Mouse (Mus musculus): ENCODE measurements around the gene Abcf2. TPM values are rescaled to one million over a fixed set of nuclear protein-coding genes. Genes with fewer than 3 reads are reported as not detected.

Abcf2 gene
- polyA plus RNA-seq (2012; fragmentation: generic; extraction: Trizol), result 143 TPM
- long read RNA-seq, experiment 1, transcript Abcf2-201 (14 exons, 2,569 nt), result major isoform, 62 of 94 reads
- long read RNA-seq, experiment 1, partial matches to known transcripts, result 25 of 94 reads
- long read RNA-seq, experiment 1, other reads (novel, unspliced or antisense), result 7 of 94 reads
- long read RNA-seq, experiment 2, transcript Abcf2-201 (14 exons, 2,569 nt), result major isoform, 1,353 of 1,661 reads
- long read RNA-seq, experiment 2, partial matches to known transcripts, result 118 of 1,661 reads
- long read RNA-seq, experiment 2, other reads (novel, unspliced or antisense), result 190 of 1,661 reads

DNA sequence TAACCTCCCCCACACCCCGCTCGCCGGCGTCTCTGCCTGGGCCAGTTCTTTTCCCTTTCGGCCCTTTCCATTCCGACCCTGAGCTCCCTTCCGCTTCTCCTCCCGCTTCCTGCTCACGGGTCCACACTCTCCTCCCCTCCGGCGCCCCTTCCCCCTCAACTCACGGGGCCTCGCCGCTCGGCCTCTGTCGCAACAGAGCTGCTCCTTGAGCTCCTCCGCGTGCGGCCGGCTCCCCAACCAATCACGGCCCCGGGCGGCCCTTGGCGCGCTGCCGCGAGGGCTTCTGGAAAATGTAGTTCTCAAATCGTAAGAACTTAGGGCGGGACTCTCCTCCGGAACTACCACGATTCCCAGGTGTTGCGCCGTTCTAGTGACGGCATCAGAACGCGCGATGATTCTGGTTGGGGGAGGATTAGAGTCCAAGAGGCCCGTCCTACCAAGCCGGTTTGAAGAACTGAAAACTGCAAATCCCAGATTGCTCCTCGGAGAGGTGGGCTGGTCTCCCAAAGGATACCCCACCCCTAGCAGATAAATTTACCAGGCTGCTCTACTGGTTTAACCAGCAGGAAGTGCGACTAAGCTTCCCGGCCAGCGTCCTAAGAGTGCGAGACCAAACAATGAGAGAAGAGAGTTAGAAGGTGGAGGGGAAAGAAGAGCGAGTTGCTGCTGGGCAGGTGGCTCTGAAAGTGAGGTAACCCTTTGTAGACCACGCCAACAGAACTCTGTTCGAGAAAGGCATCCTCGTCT is at the start of gene Abcf2:
Gene Abcf2, minus strand, starts transcription at position 285 of the 747 bp plus-strand sequence.
- Histone ChIP-seq H3ac (ENCODE audit: control insufficient read depth, insufficient read length, low read depth) (peak within 1 kb of the TSS; percentile 64), H3K27me3 (ENCODE audit: control insufficient read depth, insufficient read depth, insufficient read length) (no peaks in the 10 kb centered on the region), H3K79me3 (ENCODE audit: low read depth) (peaks cover 15% of the 10 kb centered on the region), H3K36me3 (ENCODE audit: control insufficient read depth, insufficient read depth) (peaks cover 37% of the 10 kb centered on the region), H3K79me2 (ENCODE audit: control insufficient read depth, insufficient read depth) (peaks cover 46% of the 10 kb centered on the region), H3K4me3 (ENCODE audit: insufficient read depth, poor library complexity, severe bottlenecking) (peak within 1 kb of the TSS; percentile 97)
- TF ChIP-seq FOSL1 (IDR thresholded peaks at IDR 0.05; ENCODE audit: insufficient read depth, low read length, poor library complexity, severe bottlenecking) (no peak), CEBPB (IDR thresholded peaks at IDR 0.05; ENCODE audit: low read depth) (peak; percentile 82), MYOG (IDR thresholded peaks at IDR 0.05; ENCODE audit: control insufficient read depth, extremely low read depth, insufficient read length) (no peak), CTCF (IDR thresholded peaks at IDR 0.05; ENCODE audit: control insufficient read depth, insufficient read depth, insufficient read length) (no peak), USF1 (IDR thresholded peaks at IDR 0.05; ENCODE audit: low read depth) (no peak), MYOD1 (IDR thresholded peaks at IDR 0.05; ENCODE audit: control insufficient read depth, insufficient read length, low read depth) (no peak), MAX (IDR thresholded peaks at IDR 0.05) (peak; percentile 51)

DNA sequence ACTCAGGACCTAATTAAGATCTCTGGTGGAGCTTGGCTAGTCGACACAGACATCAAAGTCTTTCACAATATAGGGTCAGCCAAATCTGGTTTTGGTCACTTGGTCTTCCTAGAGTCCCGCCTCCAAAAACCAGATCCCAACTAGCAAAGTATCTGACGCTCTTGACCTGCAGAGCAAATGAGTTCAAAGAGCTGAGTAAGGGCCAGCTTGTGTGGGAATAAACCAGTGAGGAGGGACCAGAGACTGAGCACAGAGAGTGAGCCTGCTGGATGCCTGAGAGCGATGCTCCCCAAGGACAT is 47.5 kb upstream of the Abcf2 start:
- H3K27me3 ChIP-seq (ENCODE audit: control insufficient read depth, insufficient read depth, insufficient read length), result peaks cover 19% of the 10 kb centered on the region
- no peaks in the 10 kb centered on the region for H3K79me2 ChIP-seq (ENCODE audit: control insufficient read depth, insufficient read depth)
- no peak overlapping the region for H3K4me3 ChIP-seq (ENCODE audit: insufficient read depth, poor library complexity, severe bottlenecking)

DNA sequence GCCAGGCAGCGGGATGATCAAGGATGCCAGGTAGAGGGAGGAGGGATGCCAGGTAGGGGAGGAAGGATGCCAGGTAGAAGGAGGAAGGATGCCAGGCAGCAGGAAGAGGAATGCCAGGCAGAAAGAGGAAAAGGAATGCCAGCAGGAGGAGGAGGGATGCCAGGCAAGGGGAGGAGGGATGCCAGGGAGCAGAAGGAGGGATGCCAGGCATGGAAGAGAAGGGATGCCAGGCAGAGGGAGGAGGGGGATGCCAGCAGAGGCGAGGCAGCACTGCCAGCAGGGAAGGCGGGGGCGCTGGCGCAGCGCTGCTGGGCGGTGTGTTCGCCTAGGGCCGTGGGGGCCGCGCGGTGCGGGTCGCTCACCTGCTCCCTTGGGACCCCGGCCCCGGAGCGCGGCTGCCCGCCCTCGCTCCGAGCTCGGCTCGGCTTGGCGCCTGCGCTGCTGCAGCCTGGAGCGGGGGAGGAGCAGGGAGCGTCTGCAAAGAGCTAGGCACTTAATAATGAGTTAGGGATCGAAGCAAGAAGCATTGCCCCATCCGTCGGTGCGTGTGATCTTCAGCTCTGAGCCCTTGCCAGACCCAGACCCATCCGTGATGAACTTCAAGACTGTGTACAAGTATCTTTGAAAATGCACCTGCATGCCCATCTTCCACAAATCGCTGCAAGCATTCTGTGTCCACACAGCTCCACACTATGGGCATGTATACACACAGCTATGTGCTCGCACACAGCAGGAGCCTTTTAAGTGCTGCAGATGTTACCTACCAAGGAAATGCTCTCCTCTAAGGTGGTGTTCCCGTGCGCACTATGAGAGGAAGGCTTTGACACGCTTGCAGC is 46.9 kb upstream of the Abcf2 start, which contains the start of gene Smarcd3:
Gene Smarcd3, minus strand, starts transcription at position 426 of the 836 bp plus-strand sequence.
- peak within 1 kb of the TSS; percentile 61 for H3ac ChIP-seq (ENCODE audit: control insufficient read depth, insufficient read length, low read depth)
- H3K79me3 ChIP-seq (ENCODE audit: low read depth), result no peaks in the 10 kb centered on the region
- no peak within 1 kb of the TSS for H3K4me3 ChIP-seq (ENCODE audit: insufficient read depth, poor library complexity, severe bottlenecking)
- TF ChIP-seq CEBPB (IDR thresholded peaks at IDR 0.05; ENCODE audit: low read depth) (no peak), MAX (IDR thresholded peaks at IDR 0.05) (no peak), MYOG (IDR thresholded peaks at IDR 0.05; ENCODE audit: control insufficient read depth, extremely low read depth, insufficient read length) (no peak)
- H3K36me3 ChIP-seq (ENCODE audit: control insufficient read depth, insufficient read depth), result no peaks in the 10 kb centered on the region
- no peaks in the 10 kb centered on the region for H3K79me2 ChIP-seq (ENCODE audit: control insufficient read depth, insufficient read depth)
- peaks cover 19% of the 10 kb centered on the region for H3K27me3 ChIP-seq (ENCODE audit: control insufficient read depth, insufficient read depth, insufficient read length)

More for the DNA sequence above, 47.5 kb upstream of the Abcf2 start:
- H3K36me3 ChIP-seq (ENCODE audit: control insufficient read depth, insufficient read depth), result no peaks in the 10 kb centered on the region
- no peak for TF ChIP-seq MYOG (IDR thresholded peaks at IDR 0.05; ENCODE audit: control insufficient read depth, extremely low read depth, insufficient read length)
- TF ChIP-seq CEBPB (IDR thresholded peaks at IDR 0.05; ENCODE audit: low read depth), result no peak
- TF ChIP-seq MAX (IDR thresholded peaks at IDR 0.05), result no peak
- TF ChIP-seq FOSL1 (IDR thresholded peaks at IDR 0.05; ENCODE audit: insufficient read depth, low read length, poor library complexity, severe bottlenecking), result no peak
- no peak for TF ChIP-seq CTCF (IDR thresholded peaks at IDR 0.05; ENCODE audit: control insufficient read depth, insufficient read depth, insufficient read length)
- TF ChIP-seq USF1 (IDR thresholded peaks at IDR 0.05; ENCODE audit: low read depth), result no peak
- TF ChIP-seq MYOD1 (IDR thresholded peaks at IDR 0.05; ENCODE audit: control insufficient read depth, insufficient read length, low read depth), result no peak
- H3K79me3 ChIP-seq (ENCODE audit: low read depth), result no peaks in the 10 kb centered on the region
- H3ac ChIP-seq (ENCODE audit: control insufficient read depth, insufficient read length, low read depth), result no peak overlapping the region

DNA sequence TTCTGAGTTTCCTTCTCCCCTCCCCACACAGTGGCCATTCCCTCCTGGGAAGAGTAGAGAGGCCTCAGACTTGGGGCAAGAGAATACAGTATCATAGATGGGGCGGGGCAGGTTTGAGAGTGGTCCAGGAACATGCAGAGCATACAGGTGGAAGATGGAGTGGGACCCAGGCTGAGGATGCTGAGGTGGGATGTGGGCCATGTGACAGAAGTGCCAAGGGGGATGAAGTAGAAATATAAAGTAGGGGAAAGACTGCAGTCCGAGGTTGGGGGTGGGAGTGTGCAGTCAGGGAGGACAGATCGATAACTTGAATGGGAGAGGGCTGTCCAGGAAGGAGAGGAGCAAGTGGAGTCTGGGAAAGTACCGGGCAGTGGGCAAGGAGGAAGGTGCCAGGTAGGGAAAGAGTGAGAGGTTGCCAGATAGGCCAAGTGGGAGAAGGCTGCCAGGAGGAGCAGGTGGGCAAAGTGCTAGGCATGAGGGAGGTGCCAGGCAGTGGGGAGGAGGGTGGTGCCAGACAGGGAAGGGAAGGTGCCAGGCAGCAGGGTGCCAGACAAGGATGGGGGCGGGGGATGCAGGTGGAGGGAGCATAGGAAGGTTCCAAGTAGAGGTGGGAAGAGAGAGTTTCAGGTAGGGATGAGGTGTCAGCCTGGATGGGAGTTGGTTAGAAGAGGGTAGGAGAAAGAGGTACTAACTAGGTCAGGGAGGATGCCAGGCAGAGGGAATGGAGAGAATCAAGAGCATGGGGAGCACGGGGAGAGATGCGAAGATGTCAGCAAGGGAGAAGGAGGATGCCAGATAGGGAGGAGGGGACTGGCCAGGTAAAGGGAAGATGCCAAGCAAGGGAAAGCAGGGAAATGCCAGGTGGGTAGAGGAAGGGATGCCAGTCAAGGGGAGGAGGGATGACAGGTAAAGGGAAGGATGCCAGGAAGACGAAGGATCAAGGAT is 46.0 kb upstream of the Abcf2 start:
- H3K79me3 ChIP-seq (ENCODE audit: low read depth), result no peaks in the 10 kb centered on the region
- no peaks in the 10 kb centered on the region for H3K36me3 ChIP-seq (ENCODE audit: control insufficient read depth, insufficient read depth)
- no peaks in the 10 kb centered on the region for H3K79me2 ChIP-seq (ENCODE audit: control insufficient read depth, insufficient read depth)
- H3K4me3 ChIP-seq (ENCODE audit: insufficient read depth, poor library complexity, severe bottlenecking), result no peak overlapping the region
- TF ChIP-seq MYOG (IDR thresholded peaks at IDR 0.05; ENCODE audit: control insufficient read depth, extremely low read depth, insufficient read length) (no peak), MYOD1 (IDR thresholded peaks at IDR 0.05; ENCODE audit: control insufficient read depth, insufficient read length, low read depth) (no peak), CEBPB (IDR thresholded peaks at IDR 0.05; ENCODE audit: low read depth) (no peak), MAX (IDR thresholded peaks at IDR 0.05) (no peak), CTCF (IDR thresholded peaks at IDR 0.05; ENCODE audit: control insufficient read depth, insufficient read depth, insufficient read length) (no peak), USF1 (IDR thresholded peaks at IDR 0.05; ENCODE audit: low read depth) (no peak), FOSL1 (IDR thresholded peaks at IDR 0.05; ENCODE audit: insufficient read depth, low read length, poor library complexity, severe bottlenecking) (no peak)
- H3K27me3 ChIP-seq (ENCODE audit: control insufficient read depth, insufficient read depth, insufficient read length), result peaks cover 19% of the 10 kb centered on the region
- no peak overlapping the region for H3ac ChIP-seq (ENCODE audit: control insufficient read depth, insufficient read length, low read depth)

All from C2C12 (cell line).